Mouse (Mus musculus): ENCODE data around the gene Pde6h.

GRCm38 (mm10) chr6:136999009-136999408 is 75.4 kb downstream of the Pde6h start:
- TF ChIP-seq CTCF (IDR thresholded peaks at IDR 0.05): no peak
- TF ChIP-seq EP300 (IDR thresholded peaks at IDR 0.05): no peak
